Mouse (Mus musculus) c-Kit-positive CD71-negative TER-119-negative erythroid progenitor cells, embryonic 14.5 days (primary cell): ENCODE data around the gene Pzp.

Experiments used
- DNase-seq: peaks from one replicate; pipeline ENCODE4 v3.0.0-alpha.2; 2013; ENCODE audit warnings: low read depth

The Pzp gene

GRCm38 (mm10) chr6:128526601-128527000, at the start of gene Pzp:
Pzp (minus strand) TSS chr6:128526720.
- no peak for DNase-seq

- DNase-seq, result no peak
Measured at GRCm38 (mm10) chr6:128566589-128566988, 40.1 kb upstream of the Pzp start.

GRCm38 (mm10) chr6:128554049-128554448, 27.5 kb upstream of the Pzp start:
- DNase-seq, result no peak

GRCm38 (mm10) chr6:128549463-128550452, 23.2 kb upstream of the Pzp start:
- no peak for DNase-seq

GRCm38 (mm10) chr6:128548532-128548931, 22.0 kb upstream of the Pzp start:
- DNase-seq, result no peak

GRCm38 (mm10) chr6:128545402-128545801, 18.9 kb upstream of the Pzp start:
- DNase-seq, result no peak

- no peak for DNase-seq
Measured at GRCm38 (mm10) chr6:128543226-128543625, 16.7 kb upstream of the Pzp start.

GRCm38 (mm10) chr6:128535250-128535649, 8.7 kb upstream of the Pzp start:
- no peak for DNase-seq

- no peak for DNase-seq
Measured at GRCm38 (mm10) chr6:128533296-128533695, 6.8 kb upstream of the Pzp start.

GRCm38 (mm10) chr6:128532701-128533100, 6.2 kb upstream of the Pzp start:
- no peak for DNase-seq

- DNase-seq, result no peak
Measured at GRCm38 (mm10) chr6:128528491-128528890, 2.0 kb upstream of the Pzp start.

- DNase-seq, result no peak
Measured at GRCm38 (mm10) chr6:128527110-128527509, 590 bp upstream of the Pzp start.

GRCm38 (mm10) chr6:128525801-128526200, 719 bp downstream of the Pzp start:
- DNase-seq, result no peak

GRCm38 (mm10) chr6:128523360-128523759, 3.2 kb downstream of the Pzp start:
- no peak for DNase-seq

GRCm38 (mm10) chr6:128519159-128519558, 7.4 kb downstream of the Pzp start:
- no peak for DNase-seq

GRCm38 (mm10) chr6:128505676-128506236, 20.8 kb downstream of the Pzp start:
- DNase-seq, result no peak

GRCm38 (mm10) chr6:128504743-128505142, 21.8 kb downstream of the Pzp start:
- no peak for DNase-seq

- no peak for DNase-seq
Measured at GRCm38 (mm10) chr6:128495346-128495745, 31.2 kb downstream of the Pzp start.

- no peak for DNase-seq
Measured at GRCm38 (mm10) chr6:128494646-128495331, 31.7 kb downstream of the Pzp start.

GRCm38 (mm10) chr6:128491916-128492315, 34.6 kb downstream of the Pzp start:
- DNase-seq, result no peak

GRCm38 (mm10) chr6:128490141-128490540, 36.4 kb downstream of the Pzp start:
- no peak for DNase-seq

- DNase-seq, result no peak
Measured at GRCm38 (mm10) chr6:128487736-128488135, 38.8 kb downstream of the Pzp start.
